Mouse (Mus musculus): ENCODE measurements around the gene Pias1. TPM values are rescaled to one million over a fixed set of nuclear protein-coding genes. Genes with fewer than 3 reads are reported as not detected.

The Pias1 gene
- polyA plus RNA-seq (2012; rRNA removed) = 24.8 and 26.7 TPM in 2 replicates

GRCm38 (mm10) chr9:62987824-62988223, at the start of gene Pias1:
Gene Pias1, minus strand, starts transcription at chr9:62987924.
- no peak for DNase-seq
- WGBS = 85% methylated on average over 5 of the region's 5 CpGs
- no peaks in the 10 kb centered on the region for H3K27me3 ChIP-seq (replicated peaks; ENCODE audit: control insufficient read depth, insufficient read depth, low read length)
- no peaks in the 10 kb centered on the region for H3K36me3 ChIP-seq (ENCODE audit: control insufficient read depth, insufficient read depth, low read length)
- no peak within 1 kb of the TSS for H3K27ac ChIP-seq (ENCODE audit: insufficient read depth, low read depth, low read length)
- no peak within 1 kb of the TSS for H3K4me3 ChIP-seq (ENCODE audit: insufficient read depth, low read depth, low read length)
- TF ChIP-seq CTCF (conservative IDR thresholded peaks at IDR 0.05; ENCODE audit: insufficient read depth, insufficient read length, low read depth, low read length) = no peak
- TF ChIP-seq POLR2A (IDR thresholded peaks at IDR 0.05; ENCODE audit: low read depth, low read length) = no peak
- no peaks in the 10 kb centered on the region for H3K4me1 ChIP-seq (ENCODE audit: control insufficient read depth, insufficient read depth, low read length)

GRCm38 (mm10) chr9:63035431-63035830, 47.7 kb upstream of the Pias1 start:
- 86% methylated on average over 2 of the region's 2 CpGs for WGBS
- no peak overlapping the region for H3K27ac ChIP-seq (ENCODE audit: insufficient read depth, low read depth, low read length)
- no peak for TF ChIP-seq POLR2A (IDR thresholded peaks at IDR 0.05; ENCODE audit: low read depth, low read length)
- no peak for TF ChIP-seq CTCF (conservative IDR thresholded peaks at IDR 0.05; ENCODE audit: insufficient read depth, insufficient read length, low read depth, low read length)

GRCm38 (mm10) chr9:63031011-63031782, 43.5 kb upstream of the Pias1 start:
- TF ChIP-seq POLR2A (IDR thresholded peaks at IDR 0.05; ENCODE audit: low read depth, low read length) (no peak), CTCF (conservative IDR thresholded peaks at IDR 0.05; ENCODE audit: insufficient read depth, insufficient read length, low read depth, low read length) (no peak)
- H3K27ac ChIP-seq (ENCODE audit: insufficient read depth, low read depth, low read length) = no peak overlapping the region
- 55% methylated on average over 13 of the region's 13 CpGs for WGBS
- DNase-seq = peak; percentile 61
- no peaks in the 10 kb centered on the region for H3K36me3 ChIP-seq (ENCODE audit: control insufficient read depth, insufficient read depth, low read length)
- peaks cover 7% of the 10 kb centered on the region for H3K4me1 ChIP-seq (ENCODE audit: control insufficient read depth, insufficient read depth, low read length)
- no peaks in the 10 kb centered on the region for H3K27me3 ChIP-seq (replicated peaks; ENCODE audit: control insufficient read depth, insufficient read depth, low read length)
- no peak overlapping the region for H3K4me3 ChIP-seq (ENCODE audit: insufficient read depth, low read depth, low read length)

More at GRCm38 (mm10) chr9:63035431-63035830, 47.7 kb upstream of the Pias1 start:
- Histone ChIP-seq H3K27me3 (replicated peaks; ENCODE audit: control insufficient read depth, insufficient read depth, low read length) (no peaks in the 10 kb centered on the region), H3K4me3 (ENCODE audit: insufficient read depth, low read depth, low read length) (no peak overlapping the region), H3K4me1 (ENCODE audit: control insufficient read depth, insufficient read depth, low read length) (no peaks in the 10 kb centered on the region), H3K36me3 (ENCODE audit: control insufficient read depth, insufficient read depth, low read length) (no peaks in the 10 kb centered on the region)
- no peak for DNase-seq

DNA sequence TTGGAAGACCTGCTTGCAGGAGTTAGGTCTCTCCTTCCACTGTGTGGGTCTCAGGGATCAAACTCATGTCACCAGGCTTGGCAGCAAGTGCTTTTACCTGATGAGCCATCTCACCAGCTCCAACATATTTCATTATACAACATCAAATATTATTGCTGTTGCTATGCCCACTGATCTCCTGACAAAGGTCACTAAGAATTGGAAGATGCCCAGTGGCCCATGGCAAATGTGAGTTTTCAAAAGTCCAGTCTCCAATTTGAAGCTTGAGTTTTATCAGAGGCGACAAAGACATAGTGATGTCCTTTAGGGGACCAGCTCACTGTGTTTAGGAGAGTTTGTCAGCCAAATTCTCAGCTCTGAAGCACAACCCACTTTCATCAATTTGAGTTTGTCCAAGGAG, 34.8 kb upstream of the Pias1 start:
- Histone ChIP-seq H3K4me1 (ENCODE audit: control insufficient read depth, insufficient read depth, low read length) (no peaks in the 10 kb centered on the region), H3K4me3 (ENCODE audit: insufficient read depth, low read depth, low read length) (no peak overlapping the region), H3K36me3 (ENCODE audit: control insufficient read depth, insufficient read depth, low read length) (no peaks in the 10 kb centered on the region), H3K27me3 (replicated peaks; ENCODE audit: control insufficient read depth, insufficient read depth, low read length) (no peaks in the 10 kb centered on the region), H3K27ac (ENCODE audit: insufficient read depth, low read depth, low read length) (no peak overlapping the region)
- TF ChIP-seq CTCF (conservative IDR thresholded peaks at IDR 0.05; ENCODE audit: insufficient read depth, insufficient read length, low read depth, low read length) (no peak), POLR2A (IDR thresholded peaks at IDR 0.05; ENCODE audit: low read depth, low read length) (no peak)
- DNase-seq = peak; percentile 40
- WGBS = 88% methylated on average over 1 of the region's 1 CpGs

- no peaks in the 10 kb centered on the region for H3K36me3 ChIP-seq (ENCODE audit: control insufficient read depth, insufficient read depth, low read length)
- H3K4me1 ChIP-seq (ENCODE audit: control insufficient read depth, insufficient read depth, low read length) = no peaks in the 10 kb centered on the region
- no peak overlapping the region for H3K4me3 ChIP-seq (ENCODE audit: insufficient read depth, low read depth, low read length)
- WGBS = 98% methylated on average over 4 of the region's 4 CpGs
- DNase-seq = no peak
- H3K27me3 ChIP-seq (replicated peaks; ENCODE audit: control insufficient read depth, insufficient read depth, low read length) = no peaks in the 10 kb centered on the region
- H3K27ac ChIP-seq (ENCODE audit: insufficient read depth, low read depth, low read length) = no peak overlapping the region
- TF ChIP-seq CTCF (conservative IDR thresholded peaks at IDR 0.05; ENCODE audit: insufficient read depth, insufficient read length, low read depth, low read length) (no peak), POLR2A (IDR thresholded peaks at IDR 0.05; ENCODE audit: low read depth, low read length) (no peak)
Observed at GRCm38 (mm10) chr9:63007371-63007770, 19.6 kb upstream of the Pias1 start.

- WGBS = 66% methylated on average over 6 of the region's 6 CpGs
- Histone ChIP-seq H3K27ac (ENCODE audit: insufficient read depth, low read depth, low read length) (no peak overlapping the region), H3K4me3 (ENCODE audit: insufficient read depth, low read depth, low read length) (no peak overlapping the region), H3K27me3 (replicated peaks; ENCODE audit: control insufficient read depth, insufficient read depth, low read length) (no peaks in the 10 kb centered on the region), H3K36me3 (ENCODE audit: control insufficient read depth, insufficient read depth, low read length) (no peaks in the 10 kb centered on the region), H3K4me1 (ENCODE audit: control insufficient read depth, insufficient read depth, low read length) (no peaks in the 10 kb centered on the region)
- DNase-seq = no peak
- TF ChIP-seq POLR2A (IDR thresholded peaks at IDR 0.05; ENCODE audit: low read depth, low read length) = no peak
Observed at GRCm38 (mm10) chr9:63006081-63006820, 18.5 kb upstream of the Pias1 start.

GRCm38 (mm10) chr9:62998561-62998960, 10.8 kb upstream of the Pias1 start:
- TF ChIP-seq CTCF (conservative IDR thresholded peaks at IDR 0.05; ENCODE audit: insufficient read depth, insufficient read length, low read depth, low read length) = no peak
- no peak for TF ChIP-seq POLR2A (IDR thresholded peaks at IDR 0.05; ENCODE audit: low read depth, low read length)
- no peaks in the 10 kb centered on the region for H3K27me3 ChIP-seq (replicated peaks; ENCODE audit: control insufficient read depth, insufficient read depth, low read length)
- no peaks in the 10 kb centered on the region for H3K36me3 ChIP-seq (ENCODE audit: control insufficient read depth, insufficient read depth, low read length)
- no peaks in the 10 kb centered on the region for H3K4me1 ChIP-seq (ENCODE audit: control insufficient read depth, insufficient read depth, low read length)
- no peak overlapping the region for H3K27ac ChIP-seq (ENCODE audit: insufficient read depth, low read depth, low read length)
- WGBS = 22% methylated on average over 3 of the region's 3 CpGs
- DNase-seq = no peak
- H3K4me3 ChIP-seq (ENCODE audit: insufficient read depth, low read depth, low read length) = no peak overlapping the region
